Mouse (Mus musculus): ENCODE data around the gene Faap20. TPM values are rescaled to one million over a fixed set of nuclear protein-coding genes. Genes with fewer than 3 reads are reported as not detected.
A peak's percentile ranks its signal among the peaks of the same experiment; 100 is the strongest.

The Faap20 gene
- polyA plus RNA-seq, 1 experiment from 2014 or later, result 96.4 TPM

DNA sequence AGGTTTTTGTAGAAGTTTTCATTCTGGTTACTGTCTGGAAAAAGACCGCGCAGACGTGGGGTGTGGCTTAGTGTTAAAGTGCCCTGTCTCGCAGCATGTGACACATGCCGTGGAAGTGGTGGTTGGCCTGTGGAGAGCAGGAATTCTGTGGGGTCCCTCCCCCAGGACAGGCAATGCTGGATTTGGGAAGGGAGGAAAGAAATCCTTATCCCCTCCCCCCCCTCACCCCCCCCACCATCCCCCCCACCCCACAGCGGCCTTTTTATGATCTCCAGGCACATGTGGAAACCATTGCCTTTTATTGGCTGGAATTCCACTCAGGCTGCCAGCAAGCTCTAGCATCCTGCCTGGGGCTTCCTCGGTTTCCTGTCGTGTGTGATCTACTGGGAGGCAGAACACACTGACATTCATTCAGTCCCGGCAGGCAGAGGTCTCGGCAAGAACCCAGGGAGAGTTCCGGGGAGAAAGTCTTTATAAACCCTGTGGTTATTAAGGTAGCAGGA lies 33.5 kb downstream of the Faap20 start:
- Histone ChIP-seq H3K36me3 (replicated peaks) (no peaks in the 10 kb centered on the region), H3K27ac (peak overlapping the region; percentile 60; the same call in 1 of the 2 replicates), H3K9me3 (no peaks in the 10 kb centered on the region), H3K9ac (no peak overlapping the region), H3K4me1 (peaks cover 25% of the 10 kb centered on the region), H3K4me2 (no peak overlapping the region), H3K4me3 (replicated peaks) (no peak overlapping the region), H3K27me3 (no peaks in the 10 kb centered on the region; the same call in 1 of the 2 replicates)
- ATAC-seq (ENCODE audit: low FRiP score), result no peak
- WGBS, result 62% methylated on average over 11 of the region's 11 CpGs

DNA sequence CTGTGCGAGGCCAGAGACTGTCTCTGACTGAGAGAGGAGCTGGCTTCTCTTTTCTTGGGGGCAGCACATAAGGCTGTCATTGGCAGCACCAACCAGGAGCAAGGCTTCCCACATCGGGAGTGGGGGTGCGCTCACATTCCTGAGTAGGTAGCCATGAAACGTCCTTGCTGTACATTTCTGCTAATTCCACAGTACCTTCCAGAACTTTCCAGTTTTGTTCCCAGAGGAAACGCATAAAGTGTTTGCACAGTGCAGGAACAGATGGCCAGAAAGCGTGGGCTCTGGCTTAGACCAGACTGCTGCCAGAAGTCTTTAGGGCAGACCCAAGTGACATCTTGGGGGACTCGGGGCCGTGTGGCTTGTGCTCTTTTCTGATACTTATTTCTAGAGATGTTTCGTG lies 34.0 kb downstream of the Faap20 start:
- no peak for ATAC-seq (ENCODE audit: low FRiP score)
- Histone ChIP-seq H3K4me2 (no peak overlapping the region), H3K9me3 (no peaks in the 10 kb centered on the region), H3K4me1 (peaks cover 23% of the 10 kb centered on the region), H3K4me3 (replicated peaks) (no peak overlapping the region), H3K36me3 (replicated peaks) (no peaks in the 10 kb centered on the region), H3K27ac (peak overlapping the region; percentile 60; the same call in 1 of the 2 replicates), H3K9ac (no peak overlapping the region), H3K27me3 (no peaks in the 10 kb centered on the region; the same call in 1 of the 2 replicates)
- WGBS, result 81% methylated on average over 9 of the region's 9 CpGs

DNA sequence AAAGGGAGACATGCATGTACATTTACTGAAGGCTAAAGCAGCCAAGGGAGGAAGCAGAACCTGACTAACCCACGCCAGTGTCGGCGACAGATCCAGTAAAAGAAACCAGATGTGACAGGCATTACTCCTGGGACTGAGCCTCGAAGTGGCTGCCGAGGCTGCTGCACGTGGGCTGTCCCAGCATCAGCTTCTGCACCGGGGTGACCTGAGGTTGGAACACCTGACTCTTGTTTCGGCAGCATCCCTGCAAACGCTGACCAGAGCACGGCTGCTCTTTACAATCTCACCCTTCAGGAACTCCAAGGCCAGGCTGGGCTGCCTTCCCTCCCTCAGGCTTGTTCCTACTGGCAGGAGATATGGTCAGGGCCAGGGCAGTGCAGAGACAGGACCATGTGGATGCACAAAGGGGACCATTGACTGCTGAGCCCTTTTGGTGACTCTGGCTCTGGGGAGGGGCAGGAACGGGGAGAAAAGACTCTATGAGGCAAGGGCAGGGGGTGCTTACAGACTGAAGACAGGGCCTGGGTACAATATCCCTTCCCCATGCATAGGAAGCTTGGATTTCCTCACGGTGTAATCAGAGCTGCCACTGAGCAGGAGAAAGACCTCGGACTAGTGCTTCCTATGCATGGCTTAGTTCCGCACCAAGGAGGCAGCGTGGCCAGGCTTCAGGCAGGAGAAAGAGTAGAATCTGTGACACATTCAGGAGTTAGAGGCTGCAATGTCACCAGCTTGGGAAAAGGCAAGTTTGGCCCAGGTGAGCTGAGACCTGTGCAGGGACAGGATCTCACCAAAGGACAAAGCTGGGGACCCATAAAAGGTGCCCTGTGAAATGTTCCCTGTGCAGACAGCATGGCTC lies 35.1 kb downstream of the Faap20 start:
- Histone ChIP-seq H3K4me2 (no peak overlapping the region), H3K4me3 (replicated peaks) (no peak overlapping the region), H3K27ac (no peak overlapping the region), H3K9ac (no peak overlapping the region), H3K27me3 (no peaks in the 10 kb centered on the region; the same call in 1 of the 2 replicates), H3K9me3 (no peaks in the 10 kb centered on the region), H3K4me1 (peaks cover 20% of the 10 kb centered on the region; the same call in 1 of the 2 replicates), H3K36me3 (replicated peaks) (no peaks in the 10 kb centered on the region; the same call in 1 of the 2 replicates)
- 79% methylated on average over 15 of the region's 15 CpGs for WGBS
- ATAC-seq (ENCODE audit: low FRiP score), result no peak

DNA sequence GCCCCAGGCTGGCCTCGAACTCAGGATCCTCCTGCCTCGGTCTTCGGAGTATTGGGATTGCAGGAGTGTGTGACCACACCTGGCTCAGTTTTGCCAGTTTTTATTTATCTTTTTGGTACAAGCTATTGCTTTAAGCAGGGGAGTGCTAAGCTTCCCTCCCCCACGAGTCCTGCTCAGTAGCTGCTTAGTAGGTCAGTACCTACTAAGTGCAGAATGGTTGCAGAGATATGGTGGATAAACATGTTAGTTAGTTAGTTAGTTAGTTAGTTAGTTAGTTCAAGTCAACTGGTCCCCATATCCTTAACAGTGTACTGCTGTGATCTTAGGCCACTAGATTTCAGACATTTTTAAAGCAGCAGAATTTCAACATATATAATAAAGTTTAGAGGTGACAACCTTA lies 36.5 kb downstream of the Faap20 start:
- no peaks in the 10 kb centered on the region for H3K9me3 ChIP-seq
- no peak overlapping the region for H3K27ac ChIP-seq
- H3K27me3 ChIP-seq, result no peaks in the 10 kb centered on the region; the same call in 1 of the 2 replicates
- no peak overlapping the region for H3K9ac ChIP-seq
- H3K4me1 ChIP-seq, result peaks cover 14% of the 10 kb centered on the region; the same call in 1 of the 2 replicates
- H3K4me2 ChIP-seq, result no peak overlapping the region
- no peak overlapping the region for H3K4me3 ChIP-seq (replicated peaks)
- WGBS, result 99% methylated on average over 4 of the region's 4 CpGs
- no peak for ATAC-seq (ENCODE audit: low FRiP score)
- H3K36me3 ChIP-seq (replicated peaks), result no peaks in the 10 kb centered on the region; the same call in 1 of the 2 replicates

DNA sequence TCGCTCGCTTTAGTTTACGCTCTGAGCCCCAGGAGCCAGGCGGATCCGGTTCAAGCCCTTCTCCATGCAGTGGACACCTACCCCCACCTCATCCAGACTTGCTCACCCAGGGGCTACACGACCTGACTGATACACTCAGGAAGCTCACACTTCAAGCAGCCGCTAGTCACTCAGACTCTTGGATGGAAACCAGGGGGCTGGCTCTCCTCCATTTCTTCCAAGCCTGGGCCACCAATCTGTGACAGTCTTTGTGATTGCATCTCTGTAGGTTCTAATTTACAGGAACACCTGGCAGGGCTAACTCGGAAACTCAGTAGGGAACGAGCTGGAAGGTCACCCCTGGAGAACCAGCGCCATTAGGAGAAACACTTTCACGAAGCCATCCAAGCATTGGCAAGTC lies 38.1 kb downstream of the Faap20 start:
- H3K36me3 ChIP-seq (replicated peaks), result no peaks in the 10 kb centered on the region; the same call in 1 of the 2 replicates
- H3K4me3 ChIP-seq (replicated peaks), result no peak overlapping the region
- H3K9ac ChIP-seq, result no peak overlapping the region
- no peaks in the 10 kb centered on the region for H3K9me3 ChIP-seq
- no peak overlapping the region for H3K4me2 ChIP-seq
- 90% methylated on average over 11 of the region's 11 CpGs for WGBS
- no peak overlapping the region for H3K27ac ChIP-seq
- H3K4me1 ChIP-seq, result peaks cover 5% of the 10 kb centered on the region; the same call in 1 of the 2 replicates
- no peak for ATAC-seq (ENCODE audit: low FRiP score)
- H3K27me3 ChIP-seq, result no peaks in the 10 kb centered on the region; the same call in 1 of the 2 replicates

DNA sequence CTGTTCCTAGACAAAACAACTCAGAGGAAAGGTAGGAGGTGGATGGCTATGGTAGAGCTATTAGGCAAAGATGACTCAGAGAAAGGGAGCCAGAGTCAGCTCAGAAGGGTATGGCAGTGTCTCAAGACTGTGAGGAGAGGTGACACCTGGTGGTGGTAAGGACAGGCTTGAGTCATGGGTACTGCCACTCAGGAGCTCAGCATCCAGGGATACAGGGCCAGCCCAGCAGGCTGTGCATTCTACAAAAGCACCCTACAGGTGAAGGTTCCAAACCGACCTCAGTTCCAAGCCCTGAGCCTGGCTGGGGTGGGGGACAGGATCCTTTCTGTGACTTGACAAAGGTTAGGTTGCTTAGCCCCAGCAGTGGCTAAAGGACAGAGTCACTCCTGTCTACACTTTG lies 39.0 kb downstream of the Faap20 start:
- H3K4me2 ChIP-seq, result no peak overlapping the region
- no peaks in the 10 kb centered on the region; the same call in 1 of the 2 replicates for H3K4me1 ChIP-seq
- no peaks in the 10 kb centered on the region for H3K9me3 ChIP-seq
- WGBS, result 78% methylated on average over 1 of the region's 1 CpGs
- H3K27ac ChIP-seq, result no peak overlapping the region
- no peaks in the 10 kb centered on the region; the same call in 1 of the 2 replicates for H3K36me3 ChIP-seq (replicated peaks)
- H3K27me3 ChIP-seq, result no peaks in the 10 kb centered on the region; the same call in 1 of the 2 replicates
- no peak for ATAC-seq (ENCODE audit: low FRiP score)
- H3K4me3 ChIP-seq (replicated peaks), result no peak overlapping the region
- no peak overlapping the region for H3K9ac ChIP-seq

DNA sequence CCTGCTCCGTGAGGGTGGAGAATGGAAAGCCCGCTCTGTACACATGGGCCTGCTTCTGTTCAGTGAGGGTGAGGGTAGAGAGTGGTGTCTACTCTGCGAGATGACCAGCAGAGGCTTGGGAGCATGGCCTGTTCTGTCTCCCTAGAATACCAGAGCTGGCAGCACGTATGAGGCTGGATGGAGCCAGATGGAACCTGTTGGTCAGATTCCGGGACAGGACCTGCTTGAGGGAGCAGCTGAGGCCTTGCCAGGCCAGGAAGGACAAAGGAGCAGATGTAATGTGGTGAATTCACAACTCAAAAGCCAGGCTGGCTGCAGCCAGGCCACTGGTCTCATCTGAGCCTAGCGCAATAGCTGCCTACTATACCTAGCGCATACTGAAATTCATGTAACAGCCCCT lies 40.4 kb downstream of the Faap20 start:
- H3K27ac ChIP-seq, result peak overlapping the region; percentile 25; the same call in 1 of the 2 replicates
- no peaks in the 10 kb centered on the region for H3K4me1 ChIP-seq
- H3K9me3 ChIP-seq, result no peaks in the 10 kb centered on the region
- 95% methylated on average over 7 of the region's 7 CpGs for WGBS
- no peaks in the 10 kb centered on the region; the same call in 1 of the 2 replicates for H3K36me3 ChIP-seq (replicated peaks)
- no peak overlapping the region for H3K9ac ChIP-seq
- no peaks in the 10 kb centered on the region for H3K27me3 ChIP-seq
- no peak overlapping the region for H3K4me2 ChIP-seq
- no peak overlapping the region for H3K4me3 ChIP-seq (replicated peaks)
- no peak for ATAC-seq (ENCODE audit: low FRiP score)

DNA sequence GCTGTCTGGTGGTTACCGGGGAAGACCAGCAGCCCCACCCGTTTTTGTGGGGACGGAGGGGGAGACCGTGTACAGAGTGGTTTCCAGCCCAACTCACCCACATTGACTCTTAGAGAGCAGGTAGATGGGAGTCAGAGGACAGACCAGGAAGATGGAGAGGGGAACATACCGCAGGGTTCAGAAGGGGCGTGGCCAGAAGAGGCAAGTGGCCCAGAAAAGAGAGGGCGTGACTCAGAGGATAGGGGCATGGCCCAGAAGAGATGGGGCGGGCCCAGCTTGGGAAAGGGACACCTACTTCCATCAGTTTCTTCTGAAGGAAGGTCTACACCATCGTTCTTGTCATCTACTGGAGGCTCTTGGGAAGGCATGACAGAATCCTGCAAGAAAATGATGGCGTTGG lies 43.3 kb downstream of the Faap20 start:
- H3K4me2 ChIP-seq, result no peak overlapping the region
- no peaks in the 10 kb centered on the region for H3K27me3 ChIP-seq
- no peaks in the 10 kb centered on the region for H3K9me3 ChIP-seq
- H3K9ac ChIP-seq, result no peak overlapping the region
- no peak overlapping the region for H3K4me3 ChIP-seq (replicated peaks)
- H3K36me3 ChIP-seq (replicated peaks), result no peaks in the 10 kb centered on the region; the same call in 1 of the 2 replicates
- H3K4me1 ChIP-seq, result no peaks in the 10 kb centered on the region
- WGBS, result 89% methylated on average over 10 of the region's 10 CpGs
- H3K27ac ChIP-seq, result no peak overlapping the region
- no peak for ATAC-seq (ENCODE audit: low FRiP score)

DNA sequence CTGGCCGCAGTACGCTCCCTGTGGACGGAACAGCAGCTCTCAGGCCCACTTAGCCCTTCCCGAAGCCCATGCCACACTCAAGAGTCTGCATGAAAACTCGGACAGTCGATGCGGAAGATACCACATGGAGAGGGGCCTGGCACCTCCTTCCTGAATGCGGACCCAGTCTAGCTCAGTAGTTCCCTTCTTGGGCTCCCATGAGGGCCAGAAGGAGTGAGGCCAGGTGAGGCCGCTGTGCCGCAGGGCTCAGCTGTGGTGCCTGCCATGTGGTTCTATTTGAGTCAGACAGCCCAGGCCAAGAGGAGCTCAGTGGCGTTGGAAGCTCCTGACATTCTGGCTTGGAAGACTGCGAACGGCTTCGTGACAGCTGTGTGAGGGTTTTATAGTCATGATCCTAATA lies 44.8 kb downstream of the Faap20 start:
- H3K4me3 ChIP-seq (replicated peaks), result no peak overlapping the region
- WGBS, result 92% methylated on average over 14 of the region's 14 CpGs
- H3K9ac ChIP-seq, result no peak overlapping the region
- no peaks in the 10 kb centered on the region for H3K36me3 ChIP-seq (replicated peaks)
- no peak for ATAC-seq (ENCODE audit: low FRiP score)
- H3K9me3 ChIP-seq, result no peaks in the 10 kb centered on the region
- H3K27me3 ChIP-seq, result no peaks in the 10 kb centered on the region
- no peak overlapping the region for H3K4me2 ChIP-seq
- H3K27ac ChIP-seq, result no peak overlapping the region
- no peaks in the 10 kb centered on the region for H3K4me1 ChIP-seq

DNA sequence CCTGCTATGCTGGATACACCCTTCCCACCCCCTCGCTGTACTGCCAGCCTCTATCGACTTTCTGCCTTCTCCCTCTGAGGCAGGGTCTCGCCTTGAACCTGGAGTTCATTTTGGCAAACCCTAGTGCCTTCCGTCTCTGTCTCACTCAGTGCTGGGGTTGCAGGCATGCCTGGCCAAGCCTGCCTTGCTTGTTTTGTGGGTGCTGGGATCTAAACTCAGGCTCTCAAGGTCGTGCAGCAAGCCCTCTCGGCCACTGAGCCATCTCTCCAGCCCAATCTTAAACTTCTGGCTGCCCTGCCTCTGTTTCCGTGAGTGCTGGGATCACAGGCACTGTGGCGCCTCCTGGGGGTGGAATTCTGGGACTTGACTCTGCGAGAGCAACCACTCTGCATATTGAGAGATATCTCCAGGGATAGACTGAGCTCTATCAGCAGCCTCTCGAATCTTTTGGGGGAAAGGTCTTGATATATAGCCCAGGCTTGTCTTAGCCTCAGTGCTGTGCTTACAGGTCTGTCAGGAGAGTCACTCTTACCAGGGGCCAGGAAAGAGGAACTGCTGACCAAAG lies 45.5 kb downstream of the Faap20 start:
- Histone ChIP-seq H3K9me3 (no peaks in the 10 kb centered on the region), H3K9ac (no peak overlapping the region), H3K27me3 (no peaks in the 10 kb centered on the region), H3K4me1 (no peaks in the 10 kb centered on the region), H3K27ac (no peak overlapping the region), H3K4me2 (no peak overlapping the region), H3K36me3 (replicated peaks) (no peaks in the 10 kb centered on the region), H3K4me3 (replicated peaks) (no peak overlapping the region)
- no peak for ATAC-seq (ENCODE audit: low FRiP score)
- 81% methylated on average over 10 of the region's 10 CpGs for WGBS

DNA sequence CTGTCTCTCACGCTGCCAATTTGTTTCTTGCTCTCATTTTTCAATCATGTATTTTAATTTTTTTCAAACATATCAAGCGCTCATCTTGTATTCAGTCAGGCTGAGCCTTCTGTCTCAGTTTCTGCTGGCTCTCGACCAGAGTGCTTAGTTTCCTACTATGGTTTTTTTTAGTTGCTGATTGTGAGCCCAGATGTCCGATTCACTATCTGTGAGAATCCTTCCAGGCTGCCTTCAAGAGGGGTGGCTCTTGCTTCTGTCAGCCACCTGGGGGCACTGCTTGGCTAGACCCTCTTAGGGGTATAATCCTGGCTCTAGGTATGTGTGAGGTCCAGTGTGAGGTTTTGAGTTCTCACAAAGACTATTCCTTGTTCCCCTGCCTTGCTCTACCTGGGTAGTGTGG lies 46.4 kb downstream of the Faap20 start:
- 79% methylated on average over 4 of the region's 4 CpGs for WGBS

DNA sequence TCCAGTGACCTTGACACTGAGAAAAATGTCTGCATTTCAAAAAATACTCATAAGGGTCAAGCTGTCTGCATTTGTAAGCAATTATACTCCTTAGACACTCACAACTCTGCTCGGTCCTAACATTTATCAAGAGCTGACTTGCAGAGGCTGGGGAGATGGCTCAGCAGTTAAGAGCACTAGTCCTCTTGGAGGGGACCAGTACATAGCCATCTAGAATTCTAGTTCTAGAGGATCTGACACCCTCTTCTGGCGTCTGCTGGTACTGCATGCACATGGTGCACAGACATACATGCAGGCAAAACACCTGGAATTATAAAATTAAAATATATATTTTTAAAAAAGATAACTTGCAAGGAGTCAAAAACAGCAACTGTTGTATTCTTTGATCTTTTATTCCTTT lies 47.5 kb downstream of the Faap20 start:
- Histone ChIP-seq H3K4me2 (no peak overlapping the region), H3K9ac (no peak overlapping the region), H3K36me3 (replicated peaks) (no peaks in the 10 kb centered on the region), H3K27me3 (no peaks in the 10 kb centered on the region), H3K9me3 (no peaks in the 10 kb centered on the region), H3K27ac (no peak overlapping the region), H3K4me3 (replicated peaks) (no peak overlapping the region), H3K4me1 (no peaks in the 10 kb centered on the region)
- no peak for ATAC-seq (ENCODE audit: low FRiP score)
- 56% methylated on average over 2 of the region's 2 CpGs for WGBS

More for the DNA sequence above, 46.4 kb downstream of the Faap20 start:
- Histone ChIP-seq H3K9me3 (no peaks in the 10 kb centered on the region), H3K4me1 (no peaks in the 10 kb centered on the region), H3K36me3 (replicated peaks) (no peaks in the 10 kb centered on the region), H3K4me2 (no peak overlapping the region), H3K9ac (no peak overlapping the region), H3K27ac (no peak overlapping the region), H3K27me3 (no peaks in the 10 kb centered on the region), H3K4me3 (replicated peaks) (no peak overlapping the region)
- ATAC-seq (ENCODE audit: low FRiP score), result no peak

Measured in forebrain, embryonic 12.5 days (tissue).